Mouse (Mus musculus) liver, embryonic 11.5 days (tissue): ENCODE results near the gene Gcc2. TPM values are rescaled to one million over a fixed set of nuclear protein-coding genes. Genes with fewer than 3 reads are reported as not detected.

Source experiments
- ATAC-seq: fragments of 200-750 bp; cut with Nextera tagmentation; replicated peaks from 2 replicates; pipeline ENCODE4 v1.8.0; 2017; ENCODE audit warnings: moderate number of reproducible peaks, mild to moderate bottlenecking, moderate TSS enrichment, moderate library complexity; ENCODE audit not compliant: low FRiP score
- DNase-seq: peaks from one replicate; pipeline ENCODE4 v3.0.0-alpha.2; 2017; ENCODE audit warnings: low spot score
- H3K27ac ChIP-seq: fragments of 300-500 bp; sonication (generic); 2 replicates; pipeline ENCODE4 v1.5.1; 2014; ENCODE audit warnings: mild to moderate bottlenecking, low read depth, low read length, control low read depth
- H3K27me3 ChIP-seq: fragments of 300-500 bp; sonication (generic); replicated peaks from 2 replicates; pipeline ENCODE4 v1.6.1; 2014; ENCODE audit warnings: low read length, mixed read lengths; ENCODE audit not compliant: control insufficient read depth, insufficient read depth
- H3K36me3 ChIP-seq: fragments of 300-500 bp; sonication (generic); 2 replicates; pipeline ENCODE4 v1.6.1; 2014; ENCODE audit warnings: mild to moderate bottlenecking, low read length, moderate library complexity, mixed read lengths; ENCODE audit not compliant: control insufficient read depth, insufficient read depth
- H3K4me1 ChIP-seq: fragments of 300-500 bp; sonication (generic); replicated peaks from 2 replicates; pipeline ENCODE4 v1.6.1; 2014; ENCODE audit warnings: low read length, mixed read lengths; ENCODE audit not compliant: control insufficient read depth, insufficient read depth
- H3K4me2 ChIP-seq: fragments of 300-500 bp; sonication (generic); 2 replicates; pipeline ENCODE4 v1.6.1; 2014; ENCODE audit warnings: mild to moderate bottlenecking, control low read depth, moderate library complexity
- H3K4me3 ChIP-seq: fragments of 300-500 bp; sonication (generic); 2 replicates; pipeline ENCODE4 v1.5.1; 2014; ENCODE audit warnings: low read depth, low read length, control low read depth
- H3K9ac ChIP-seq: fragments of 300-500 bp; sonication (generic); 2 replicates; pipeline ENCODE4 v1.6.1; 2014; ENCODE audit warnings: low read depth, low read length, control low read depth
- H3K9me3 ChIP-seq: fragments of 300-500 bp; sonication (generic); 2 replicates; pipeline ENCODE4 v1.6.1; 2016; ENCODE audit warnings: low read length, inconsistent platforms, mixed read lengths; ENCODE audit not compliant: control insufficient read depth
- WGBS: fragments of 180-500 bp; shearing (Covaris S2); extraction: QIAGEN DNeasy Blood & Tissue Kit; methylation state at CpG from one replicate; pipeline ENCODE4 v1.1.7; 2014; 5-methylcytosine and 5-hydroxymethylcytosine counted together
- polyA plus RNA-seq: library from polyadenylated mRNA; unstranded; fragments of >200 nt; fragmentation: Nextera tagmentation; extraction: Ambion mirVana; gene quantifications from 2 replicates; pipeline ENCODE4 v1.2.1, GENCODE M21; 2014

The Gcc2 gene
- polyA plus RNA-seq, 1 experiment from 2014 or later, result 37.6 TPM

- no peak for ATAC-seq
- Histone ChIP-seq H3K36me3 (no peaks in the 10 kb centered on the region), H3K4me2 (no peak overlapping the region), H3K9ac (no peak overlapping the region), H3K9me3 (no peaks in the 10 kb centered on the region), H3K4me3 (no peak overlapping the region), H3K4me1 (peaks cover 21% of the 10 kb centered on the region), H3K27me3 (no peaks in the 10 kb centered on the region), H3K27ac (no peak overlapping the region; the same call in 1 of the 2 replicates)
- no peak for DNase-seq
- 45% methylated on average over 2 of the region's 2 CpGs for WGBS
Observed at GRCm38 (mm10) chr10:58341685-58342084, 86.4 kb downstream of the Gcc2 start.

GRCm38 (mm10) chr10:58342199-58342598, 86.9 kb downstream of the Gcc2 start:
- H3K36me3 ChIP-seq, result no peaks in the 10 kb centered on the region
- WGBS, result 79% methylated on average over 2 of the region's 2 CpGs
- DNase-seq (no peak), ATAC-seq (no peak)
- H3K9ac ChIP-seq, result no peak overlapping the region
- H3K4me2 ChIP-seq, result no peak overlapping the region
- no peaks in the 10 kb centered on the region for H3K27me3 ChIP-seq
- no peak overlapping the region for H3K4me3 ChIP-seq
- peak overlapping the region; percentile 34; the same call in 1 of the 2 replicates for H3K27ac ChIP-seq
- no peaks in the 10 kb centered on the region for H3K9me3 ChIP-seq
- peaks cover 21% of the 10 kb centered on the region for H3K4me1 ChIP-seq

DNA sequence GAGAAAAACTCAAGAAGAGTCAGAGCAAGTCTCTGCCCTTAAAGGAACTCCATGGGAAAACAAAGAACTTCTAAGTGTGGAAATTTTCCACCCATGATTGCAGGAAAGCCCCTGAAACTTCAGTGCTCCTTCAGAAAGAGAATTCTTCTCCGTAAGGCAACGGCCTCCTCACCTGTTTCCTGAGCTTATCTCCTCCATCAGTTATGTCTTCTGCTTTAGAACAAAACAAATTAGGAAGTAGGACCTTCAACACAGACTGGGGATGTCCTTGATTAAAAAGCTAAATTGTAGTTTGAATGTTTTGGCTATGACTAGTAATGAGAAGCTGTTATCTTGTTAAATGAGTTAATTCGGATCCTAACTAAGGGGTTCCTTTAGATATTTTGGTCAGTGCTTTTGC, 88.3 kb downstream of the Gcc2 start:
- no peaks in the 10 kb centered on the region for H3K9me3 ChIP-seq
- no peaks in the 10 kb centered on the region for H3K36me3 ChIP-seq
- H3K9ac ChIP-seq, result no peak overlapping the region
- H3K27me3 ChIP-seq, result no peaks in the 10 kb centered on the region
- no peak overlapping the region for H3K27ac ChIP-seq
- no peak overlapping the region for H3K4me2 ChIP-seq
- no peak for DNase-seq
- no peak overlapping the region for H3K4me3 ChIP-seq
- WGBS, result 62% methylated on average over 3 of the region's 3 CpGs
- peaks cover 19% of the 10 kb centered on the region for H3K4me1 ChIP-seq
- ATAC-seq, result no peak

- Histone ChIP-seq H3K36me3 (no peaks in the 10 kb centered on the region), H3K9ac (no peak overlapping the region), H3K27ac (no peak overlapping the region; the same call in 1 of the 2 replicates), H3K27me3 (no peaks in the 10 kb centered on the region), H3K4me3 (no peak overlapping the region), H3K4me2 (no peak overlapping the region), H3K9me3 (no peaks in the 10 kb centered on the region), H3K4me1 (peaks cover 29% of the 10 kb centered on the region)
- DNase-seq, result no peak
- 59% methylated on average over 3 of the region's 3 CpGs for WGBS
- no peak for ATAC-seq
Observed at GRCm38 (mm10) chr10:58350600-58350999, 95.3 kb downstream of the Gcc2 start.

- H3K36me3 ChIP-seq, result no peaks in the 10 kb centered on the region
- no peaks in the 10 kb centered on the region for H3K9me3 ChIP-seq
- peaks cover 23% of the 10 kb centered on the region for H3K4me1 ChIP-seq
- peak overlapping the region; percentile 3; the same call in 1 of the 2 replicates for H3K27ac ChIP-seq
- H3K9ac ChIP-seq, result peak overlapping the region; percentile 25; the same call in 1 of the 2 replicates
- 54% methylated on average over 2 of the region's 2 CpGs for WGBS
- ATAC-seq (no peak), DNase-seq (no peak)
- H3K4me2 ChIP-seq, result no peak overlapping the region
- H3K4me3 ChIP-seq, result peak overlapping the region; percentile 12; the same call in 1 of the 2 replicates
- no peaks in the 10 kb centered on the region for H3K27me3 ChIP-seq
Observed at GRCm38 (mm10) chr10:58351670-58352069, 96.4 kb downstream of the Gcc2 start.

- peaks cover 23% of the 10 kb centered on the region for H3K4me1 ChIP-seq
- 70% methylated on average over 3 of the region's 3 CpGs for WGBS
- H3K36me3 ChIP-seq, result no peaks in the 10 kb centered on the region
- no peaks in the 10 kb centered on the region for H3K9me3 ChIP-seq
- H3K4me3 ChIP-seq, result no peak overlapping the region
- H3K9ac ChIP-seq, result no peak overlapping the region
- H3K27ac ChIP-seq, result no peak overlapping the region
- ATAC-seq (no peak), DNase-seq (no peak)
- H3K27me3 ChIP-seq, result no peaks in the 10 kb centered on the region
- H3K4me2 ChIP-seq, result no peak overlapping the region
Observed at GRCm38 (mm10) chr10:58352364-58352763, 97.1 kb downstream of the Gcc2 start.

DNA sequence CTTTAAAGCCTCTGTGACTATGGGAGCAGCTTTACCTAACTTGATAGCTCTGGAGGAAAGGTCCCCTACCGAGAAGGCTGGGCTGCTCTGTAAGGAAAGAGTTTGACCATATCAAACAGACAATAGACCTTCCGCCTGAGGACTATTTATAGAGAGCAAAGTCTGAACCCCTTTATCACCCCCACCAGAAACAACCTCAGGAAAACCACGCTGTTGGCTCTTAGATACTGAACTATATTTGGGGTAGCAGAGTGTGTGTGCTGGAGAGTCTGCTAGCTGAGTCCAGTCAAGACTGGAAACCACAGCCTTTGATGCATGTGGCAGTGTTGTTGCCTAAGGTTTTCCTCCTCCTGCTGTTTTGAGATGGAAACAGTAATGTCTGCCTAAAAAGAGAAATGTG, 99.3 kb downstream of the Gcc2 start:
- peaks cover 23% of the 10 kb centered on the region for H3K4me1 ChIP-seq
- no peak overlapping the region; the same call in 1 of the 2 replicates for H3K9ac ChIP-seq
- peak; percentile 92 for ATAC-seq
- H3K4me2 ChIP-seq, result peak overlapping the region; percentile 37
- 20% methylated on average over 3 of the region's 3 CpGs for WGBS
- no peaks in the 10 kb centered on the region for H3K9me3 ChIP-seq
- DNase-seq, result no peak
- H3K27me3 ChIP-seq, result no peaks in the 10 kb centered on the region
- no peak overlapping the region for H3K4me3 ChIP-seq
- no peaks in the 10 kb centered on the region for H3K36me3 ChIP-seq
- peak overlapping the region; percentile 69; the same call in 1 of the 2 replicates for H3K27ac ChIP-seq

Other genes with a start within 250 kb of the Gcc2 start
- not detected in 2 replicates for gene AW822073, start 30.6 kb upstream of the Gcc2 start, polyA plus RNA-seq
- gene Duxf3, start 22.8 kb upstream of the Gcc2 start, polyA plus RNA-seq, result not detected in 2 replicates
- not detected in 2 replicates for gene Gm4981, start 18.8 kb upstream of the Gcc2 start, polyA plus RNA-seq
- 110 and 131 TPM in 2 replicates for gene Lims1, start 68.0 kb downstream of the Gcc2 start, polyA plus RNA-seq
- 38.1 and 38.5 TPM in 2 replicates for gene Ranbp2, start 191.4 kb downstream of the Gcc2 start, polyA plus RNA-seq
- gene Ccdc138, start 242.5 kb downstream of the Gcc2 start, polyA plus RNA-seq, result 4.9 and 5.3 TPM in 2 replicates